Mouse (Mus musculus) erythroblast, embryonic 14.5 days (primary cell): Measurements from ENCODE around the gene Syne1.

Source experiments
- GATA1 ChIP-seq: IDR thresholded peaks from 2 replicates; pipeline ENCODE4 v1.6.1; 2012; ENCODE audit warnings: low read length, inconsistent platforms, mixed read lengths
- TAL1 ChIP-seq: IDR thresholded peaks from 3 replicates; pipeline ENCODE4 v1.6.1; 2012; ENCODE audit warnings: low read length, inconsistent platforms, mixed read lengths

- no peak for TF ChIP-seq GATA1
- TF ChIP-seq TAL1 = no peak
Measured at GRCm38 (mm10) chr10:5194671-5195234, 356.5 kb downstream of the Syne1 start.
